Mouse (Mus musculus) lung, postnatal 0 days (tissue): ENCODE measurements around the gene Crabp2.

Experiments used
- CTCF ChIP-seq: IDR thresholded peaks from 2 replicates; pipeline ENCODE4 v1.5.1; 2016; ENCODE audit warnings: antibody characterized with exemption, mild to moderate bottlenecking
- EP300 ChIP-seq: IDR thresholded peaks from 2 replicates; pipeline ENCODE4 v1.6.1; 2016; ENCODE audit warnings: antibody characterized with exemption, mild to moderate bottlenecking, control low read depth

DNA sequence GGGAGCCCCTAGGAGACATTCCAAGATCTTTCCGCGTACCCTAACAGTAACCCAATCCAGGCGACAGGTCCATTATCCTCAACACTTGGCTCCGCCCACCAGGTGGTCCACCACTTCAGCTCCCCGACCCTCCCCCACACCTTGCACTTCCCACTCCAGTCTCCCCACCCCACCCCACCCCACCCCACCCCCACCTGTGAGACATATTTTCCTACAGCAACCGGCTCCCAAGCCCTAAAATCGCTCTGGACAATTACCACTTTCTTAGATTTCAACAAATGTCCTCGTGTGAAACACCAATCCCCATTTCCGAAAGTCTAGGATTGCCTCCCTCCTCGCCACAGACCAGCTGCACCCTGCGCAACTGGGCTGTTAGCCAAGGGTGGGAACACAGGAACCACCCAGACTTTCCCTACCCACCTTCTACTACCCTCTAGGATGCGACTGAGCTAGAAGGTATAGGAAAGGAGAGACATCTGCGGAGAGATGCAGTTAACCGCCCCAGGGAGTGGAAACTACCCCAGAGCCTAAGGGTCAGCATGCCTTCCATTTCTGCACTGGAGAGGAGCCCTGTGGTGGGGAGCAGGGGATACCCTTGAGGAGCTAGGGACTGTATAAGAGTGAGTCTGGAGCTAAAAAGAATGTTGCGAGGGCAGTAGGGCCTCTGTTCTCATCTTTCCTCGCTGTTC lies 944 bp downstream of the Crabp2 start:
- TF ChIP-seq CTCF (no peak), EP300 (no peak)
